Mouse (Mus musculus) kidney, embryonic 15.5 days (tissue): ENCODE measurements around the gene Rhob. TPM values are rescaled to one million over a fixed set of nuclear protein-coding genes. Genes with fewer than 3 reads are reported as not detected.

Experiments
- ATAC-seq: fragments of 200-750 bp; cut with Nextera tagmentation; replicated peaks from 2 replicates; pipeline ENCODE4 v1.8.0; 2017; ENCODE audit warnings: moderate TSS enrichment; ENCODE audit not compliant: low FRiP score
- H3K27ac ChIP-seq: fragments of 300-500 bp; sonication (generic); 2 replicates; pipeline ENCODE4 v1.5.1; 2015; ENCODE audit warnings: mild to moderate bottlenecking, inconsistent platforms
- H3K27me3 ChIP-seq: fragments of 300-500 bp; sonication (generic); 2 replicates; pipeline ENCODE4 v1.6.1; 2015; ENCODE audit warnings: inconsistent platforms
- H3K36me3 ChIP-seq: fragments of 300-500 bp; sonication (generic); 2 replicates; pipeline ENCODE4 v1.6.1; 2015; ENCODE audit warnings: inconsistent platforms
- H3K4me1 ChIP-seq: fragments of 300-500 bp; sonication (generic); 2 replicates; pipeline ENCODE4 v1.6.1; 2015; ENCODE audit warnings: inconsistent platforms
- H3K4me2 ChIP-seq: fragments of 300-500 bp; sonication (generic); 2 replicates; pipeline ENCODE4 v1.6.1; 2015; ENCODE audit warnings: moderate library complexity, mild to moderate bottlenecking, inconsistent platforms
- H3K4me3 ChIP-seq: fragments of 300-500 bp; sonication (generic); replicated peaks from 2 replicates; pipeline ENCODE4 v1.5.1; 2015; ENCODE audit warnings: mild to moderate bottlenecking, inconsistent platforms
- H3K9ac ChIP-seq: fragments of 300-500 bp; sonication (generic); 2 replicates; pipeline ENCODE4 v1.6.1; 2015; ENCODE audit warnings: mild to moderate bottlenecking, inconsistent platforms
- H3K9me3 ChIP-seq: fragments of 300-500 bp; sonication (generic); replicated peaks from 2 replicates; pipeline ENCODE4 v1.6.1; 2016; ENCODE audit warnings: inconsistent platforms
- WGBS: fragments of 180-500 bp; shearing (Covaris S2); methylation state at CpG from one replicate; pipeline ENCODE4 v1.1.7; 2015; ENCODE audit warnings: mixed read lengths; 5-methylcytosine and 5-hydroxymethylcytosine counted together
- polyA plus RNA-seq: library from polyadenylated mRNA; unstranded; fragments of >200 nt; fragmentation: Nextera tagmentation; extraction: Ambion mirVana; gene quantifications from 2 replicates; pipeline ENCODE4 v1.2.1, GENCODE M21; 2015

Gene Rhob
- polyA plus RNA-seq, 1 experiment from 2014 or later: 38.7 TPM

DNA sequence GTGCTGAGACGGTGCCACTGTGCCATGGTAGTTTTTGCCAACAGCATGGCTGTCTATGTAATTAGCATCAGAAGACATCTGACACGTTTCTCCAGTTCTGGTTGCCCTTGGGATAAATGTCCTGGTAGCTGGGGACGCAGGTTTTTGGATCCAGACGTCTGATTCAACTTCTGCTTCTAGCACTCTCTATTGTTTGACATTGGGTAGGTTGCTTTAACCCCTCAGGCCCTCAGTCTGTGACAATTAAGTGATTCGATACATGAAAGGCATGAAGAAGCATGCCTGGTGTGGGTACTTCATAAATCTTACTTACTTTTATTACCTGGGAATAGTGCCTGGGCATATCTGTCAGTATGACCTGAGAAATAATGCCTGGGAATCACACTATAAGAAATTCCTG, 24.3 kb upstream of the Rhob start:
- ATAC-seq: no peak
- H3K9me3 ChIP-seq: no peaks in the 10 kb centered on the region
- WGBS: 47% methylated on average over 5 of the region's 5 CpGs

DNA sequence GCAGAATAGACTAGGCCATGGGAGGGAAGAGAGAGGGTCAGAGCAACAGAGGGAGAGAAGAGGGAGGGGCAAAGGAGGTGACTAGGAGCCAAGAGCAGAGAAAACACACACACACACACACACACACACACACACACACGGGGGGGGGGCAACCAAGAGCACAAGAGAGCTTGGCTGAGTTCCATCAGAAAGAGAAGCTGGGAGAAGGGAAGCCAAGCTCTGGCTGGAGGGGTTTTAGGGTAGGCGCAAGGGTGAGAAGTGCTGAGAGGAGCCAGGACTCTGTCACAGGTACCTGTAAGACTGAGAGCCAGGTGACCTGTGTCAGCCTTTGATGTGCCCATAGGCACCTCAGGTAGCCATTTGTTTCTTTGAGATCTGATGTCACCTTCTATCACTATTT, 22.9 kb upstream of the Rhob start:
- 78% methylated on average over 2 of the region's 2 CpGs for whole genome bisulfite sequencing
- no peaks in the 10 kb centered on the region for H3K36me3 ChIP-seq

More for the DNA sequence above, 24.3 kb upstream of the Rhob start:
- Histone ChIP-seq H3K4me1 (peaks cover 11% of the 10 kb centered on the region; the same call in 1 of the 2 replicates), H3K27ac (no peak overlapping the region), H3K4me3 (no peak overlapping the region), H3K9ac (no peak overlapping the region), H3K27me3 (no peaks in the 10 kb centered on the region), H3K36me3 (no peaks in the 10 kb centered on the region), H3K4me2 (no peak overlapping the region)

DNA sequence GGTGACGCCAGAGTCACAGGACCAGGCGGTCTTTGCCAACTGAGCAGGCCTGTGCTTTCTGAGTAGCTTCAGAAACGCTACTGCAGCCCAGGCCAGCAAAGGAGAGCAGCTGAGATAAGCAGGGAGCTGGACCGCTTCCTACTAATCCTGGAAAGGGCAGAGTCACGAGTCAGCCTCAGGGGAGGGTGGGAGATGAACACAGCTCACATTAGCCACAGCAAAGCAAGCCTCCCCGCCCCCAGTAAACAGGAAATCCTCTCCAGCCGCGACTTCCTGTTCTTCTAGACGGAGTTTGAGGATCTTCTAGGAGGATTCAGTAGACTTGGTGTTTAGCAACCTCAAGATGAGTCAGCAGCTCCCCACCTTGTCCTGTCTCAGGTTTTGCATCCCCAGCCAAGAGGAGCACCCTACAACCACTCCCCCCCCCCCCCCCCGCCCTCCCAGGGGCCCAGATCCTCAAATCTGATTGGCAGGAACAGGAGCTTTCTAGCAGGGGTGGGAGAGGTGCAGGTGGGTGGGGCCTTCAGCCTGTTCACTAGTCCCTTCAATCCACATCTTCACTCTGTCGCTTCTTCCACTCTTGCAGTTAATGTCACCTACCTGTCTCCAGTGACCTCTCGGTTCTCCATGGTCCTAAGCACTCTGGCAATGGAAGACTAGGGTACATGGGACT, 21.7 kb upstream of the Rhob start:
- no peaks in the 10 kb centered on the region for H3K27me3 ChIP-seq
- ATAC-seq: peak; percentile 78

More for the DNA sequence above, 22.9 kb upstream of the Rhob start:
- no peak overlapping the region for H3K4me2 ChIP-seq
- no peak overlapping the region for H3K27ac ChIP-seq
- H3K9ac ChIP-seq: no peak overlapping the region
- H3K4me1 ChIP-seq: peaks cover 13% of the 10 kb centered on the region; the same call in 1 of the 2 replicates
- ATAC-seq: no peak
- no peak overlapping the region for H3K4me3 ChIP-seq
- H3K9me3 ChIP-seq: no peaks in the 10 kb centered on the region
- H3K27me3 ChIP-seq: no peaks in the 10 kb centered on the region

DNA sequence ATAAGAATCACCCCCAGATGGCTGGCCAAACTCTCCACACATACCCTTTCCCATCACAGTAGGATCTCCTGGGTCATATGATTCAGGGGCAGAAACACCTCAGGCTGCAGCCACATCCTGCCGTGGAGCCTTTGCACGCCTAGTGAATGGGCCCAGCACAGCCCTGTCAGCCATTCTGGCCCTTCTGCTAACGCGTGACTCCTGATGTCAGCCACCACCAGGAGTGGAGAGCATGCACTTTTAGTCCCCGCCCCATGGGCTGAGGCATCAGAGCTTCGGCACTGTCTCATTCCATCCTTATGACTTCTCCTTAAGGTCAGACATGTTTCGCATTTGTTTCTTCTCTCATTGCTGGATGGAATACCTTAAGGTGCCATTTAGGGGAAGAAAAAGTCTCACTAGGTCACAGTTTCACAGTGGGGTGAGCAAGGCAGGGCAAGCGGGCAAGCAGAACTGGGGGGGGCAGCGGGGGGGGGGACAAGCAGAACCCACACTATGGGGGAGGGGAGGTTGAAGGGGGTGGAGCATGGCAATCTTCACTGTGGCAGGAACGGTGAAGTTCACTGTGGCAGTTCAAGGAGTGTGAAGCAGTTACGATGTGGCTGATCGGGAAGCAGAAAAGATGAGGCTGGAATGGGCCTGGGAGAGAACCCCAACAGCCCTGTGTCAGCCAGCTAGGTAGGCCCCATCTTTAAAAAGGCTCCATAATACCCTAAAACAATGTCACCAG, 19.8 kb upstream of the Rhob start:
- H3K9ac ChIP-seq: no peak overlapping the region
- no peaks in the 10 kb centered on the region for H3K36me3 ChIP-seq
- no peaks in the 10 kb centered on the region for H3K9me3 ChIP-seq
- no peak overlapping the region for H3K4me2 ChIP-seq
- H3K27me3 ChIP-seq: no peaks in the 10 kb centered on the region
- no peak overlapping the region for H3K4me3 ChIP-seq
- ATAC-seq: no peak
- WGBS: 54% methylated on average over 12 of the region's 12 CpGs
- H3K4me1 ChIP-seq: peaks cover 13% of the 10 kb centered on the region; the same call in 1 of the 2 replicates
- H3K27ac ChIP-seq: no peak overlapping the region

More for the DNA sequence above, 21.7 kb upstream of the Rhob start:
- Histone ChIP-seq H3K36me3 (no peaks in the 10 kb centered on the region), H3K9ac (no peak overlapping the region), H3K27ac (0 out of 2 replicates have a peak overlapping the region, but pooled peaks have one; percentile 34), H3K9me3 (no peaks in the 10 kb centered on the region), H3K4me3 (no peak overlapping the region), H3K4me2 (0 out of 2 replicates have a peak overlapping the region, but pooled peaks have one; percentile 1), H3K4me1 (peaks cover 13% of the 10 kb centered on the region; the same call in 1 of the 2 replicates)
- WGBS: 57% methylated on average over 11 of the region's 12 CpGs

DNA sequence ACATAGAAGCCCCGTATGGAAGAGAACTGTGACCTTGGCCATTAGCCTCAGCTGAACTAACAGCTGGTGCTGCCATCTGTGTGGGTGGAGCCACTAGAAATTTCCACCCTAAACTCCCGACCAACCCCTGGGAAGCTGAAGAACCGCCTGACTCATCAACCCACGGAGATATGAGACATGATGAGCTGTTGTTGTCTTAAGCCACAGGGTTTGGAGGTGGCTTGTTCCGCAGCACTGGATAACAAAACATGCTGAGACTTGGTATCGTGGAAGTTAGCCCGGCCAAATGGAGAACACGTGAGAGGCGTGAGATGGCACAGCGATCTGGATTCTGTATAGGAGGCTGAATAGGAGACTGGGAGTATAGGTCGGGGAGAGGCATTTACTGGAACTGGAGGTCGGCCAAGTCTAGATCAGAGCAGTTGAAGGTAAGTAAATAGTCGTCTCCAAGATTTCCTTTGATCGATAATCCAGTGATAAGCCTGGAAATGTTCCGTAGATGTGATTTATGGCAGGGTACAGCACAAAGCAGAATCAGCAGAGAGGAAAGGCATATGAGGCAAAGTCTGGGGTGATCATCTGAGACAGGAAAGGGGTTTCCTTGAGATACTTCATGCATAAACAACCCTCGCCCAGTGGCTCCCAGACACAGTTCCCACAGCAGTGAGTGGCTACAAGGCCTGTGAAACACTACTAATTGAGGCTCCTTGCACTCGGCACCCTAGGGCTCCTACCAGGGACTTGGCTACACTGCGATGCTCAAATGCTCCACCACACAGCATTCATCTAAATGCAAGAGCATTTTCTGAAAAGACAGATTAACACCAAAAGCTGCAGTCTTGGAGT, 11.5 kb upstream of the Rhob start:
- H3K4me3 ChIP-seq: no peak overlapping the region
- 41% methylated on average over 18 of the region's 18 CpGs for WGBS
- H3K4me1 ChIP-seq: peaks cover 20% of the 10 kb centered on the region
- no peaks in the 10 kb centered on the region for H3K9me3 ChIP-seq
- no peaks in the 10 kb centered on the region for H3K36me3 ChIP-seq
- 0 out of 2 replicates have a peak overlapping the region, but pooled peaks have one; percentile 41 for H3K27ac ChIP-seq
- ATAC-seq: peak; percentile 71
- no peaks in the 10 kb centered on the region for H3K27me3 ChIP-seq
- H3K9ac ChIP-seq: no peak overlapping the region
- H3K4me2 ChIP-seq: peak overlapping the region; percentile 39

DNA sequence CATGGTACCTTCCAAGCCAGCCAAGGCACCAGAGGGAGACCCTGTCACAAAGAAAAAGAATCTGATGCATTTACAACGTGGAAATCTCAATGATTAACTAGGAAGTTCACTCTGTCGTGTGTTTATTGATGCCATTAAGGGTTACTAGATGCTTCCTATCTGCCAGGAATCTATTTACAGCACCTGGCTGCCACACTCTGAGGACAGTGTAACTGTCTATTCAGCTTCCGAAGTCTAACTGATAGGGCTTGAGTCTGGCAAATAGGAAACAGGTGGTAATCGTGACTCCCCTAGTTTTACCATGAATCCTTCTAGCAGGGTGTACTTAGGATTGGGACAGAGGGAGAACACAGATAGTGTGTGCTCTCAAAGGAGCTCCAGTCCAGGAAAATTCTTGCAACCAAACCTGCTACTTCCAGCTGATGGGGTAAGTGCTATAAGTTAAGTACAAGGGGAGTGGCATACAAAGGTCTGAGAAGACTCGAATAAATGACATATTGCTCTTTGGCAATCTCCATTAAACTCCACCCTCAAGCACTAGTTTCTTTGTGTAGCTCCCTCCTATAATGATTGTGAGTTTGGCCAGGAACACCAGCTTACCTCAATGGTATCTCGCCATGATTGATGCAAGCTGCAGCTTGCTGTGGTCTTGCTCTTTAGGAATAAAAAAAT, 10.6 kb upstream of the Rhob start:
- Histone ChIP-seq H3K9me3 (no peaks in the 10 kb centered on the region), H3K9ac (no peak overlapping the region), H3K4me1 (peaks cover 20% of the 10 kb centered on the region), H3K4me3 (no peak overlapping the region), H3K36me3 (no peaks in the 10 kb centered on the region), H3K27ac (0 out of 2 replicates have a peak overlapping the region, but pooled peaks have one; percentile 41), H3K27me3 (no peaks in the 10 kb centered on the region), H3K4me2 (peak overlapping the region; percentile 39; the same call in 1 of the 2 replicates)
- WGBS: 46% methylated on average over 6 of the region's 6 CpGs
- ATAC-seq: no peak; the same call in 1 of the 2 replicates

DNA sequence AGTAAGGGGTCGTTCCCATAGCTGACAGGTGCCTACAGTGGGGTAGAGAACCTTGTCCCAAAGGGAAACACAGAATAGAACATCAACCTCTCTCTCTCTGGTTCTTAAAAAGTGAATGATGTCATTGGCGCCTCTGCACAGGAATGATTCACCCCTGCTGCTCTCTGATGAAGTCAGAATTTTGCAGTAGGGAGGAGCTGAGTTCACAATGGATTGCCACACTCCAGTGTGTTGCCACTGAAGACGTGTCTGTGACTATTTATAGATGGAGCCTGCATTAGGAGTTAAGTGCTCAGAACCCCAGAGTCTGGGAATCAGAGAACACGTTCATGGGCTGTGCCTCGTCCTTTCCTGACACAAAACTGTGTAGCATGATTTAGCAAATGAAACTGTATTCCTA, 9.9 kb upstream of the Rhob start:
- Histone ChIP-seq H3K4me2 (no peak overlapping the region), H3K4me1 (peaks cover 20% of the 10 kb centered on the region), H3K27ac (no peak overlapping the region), H3K9me3 (no peaks in the 10 kb centered on the region), H3K4me3 (no peak overlapping the region), H3K27me3 (no peaks in the 10 kb centered on the region), H3K9ac (no peak overlapping the region), H3K36me3 (no peaks in the 10 kb centered on the region)
- no peak for ATAC-seq
- WGBS: 61% methylated on average over 5 of the region's 5 CpGs

DNA sequence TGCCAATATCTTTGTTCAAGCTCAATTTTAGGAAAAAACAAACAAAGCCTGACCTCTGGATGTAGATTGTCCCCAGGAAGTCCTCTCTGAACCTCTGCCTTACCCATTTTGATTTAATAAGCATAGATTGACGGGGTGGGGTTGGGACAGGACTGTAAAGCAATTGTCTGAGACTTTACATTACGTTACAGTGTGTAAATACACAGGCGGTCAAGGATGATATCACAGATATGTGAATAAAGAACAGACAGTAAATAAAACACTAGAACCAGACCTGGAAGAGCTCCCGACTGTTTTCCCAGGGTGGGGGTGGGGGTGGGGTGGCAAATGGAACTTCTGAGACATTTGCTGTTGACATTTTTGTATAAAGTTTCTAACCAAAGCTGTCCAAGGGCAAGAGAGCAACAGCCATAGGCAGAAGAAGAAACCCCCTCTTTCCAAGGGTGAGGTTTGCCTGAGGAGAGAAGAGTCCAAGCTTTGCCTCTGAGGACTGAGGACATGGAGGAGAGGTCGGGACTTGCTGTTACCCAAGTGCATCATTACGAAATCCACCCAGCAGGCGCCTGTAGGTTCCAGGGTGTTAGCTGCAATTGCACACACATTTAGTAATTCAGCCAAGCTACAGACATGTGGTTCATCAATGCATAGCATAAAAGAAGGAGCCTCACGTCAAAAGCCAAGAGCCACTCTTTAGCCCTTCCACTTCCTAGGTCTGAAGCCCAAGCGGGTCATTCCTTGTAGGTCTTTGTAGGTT, 7.3 kb upstream of the Rhob start:
- Histone ChIP-seq H3K9ac (no peak overlapping the region), H3K4me2 (no peak overlapping the region), H3K36me3 (no peaks in the 10 kb centered on the region), H3K4me3 (no peak overlapping the region), H3K9me3 (no peaks in the 10 kb centered on the region), H3K27me3 (no peaks in the 10 kb centered on the region), H3K4me1 (peaks cover 20% of the 10 kb centered on the region), H3K27ac (no peak overlapping the region)
- no peak for ATAC-seq
- WGBS: 69% methylated on average over 9 of the region's 9 CpGs

DNA sequence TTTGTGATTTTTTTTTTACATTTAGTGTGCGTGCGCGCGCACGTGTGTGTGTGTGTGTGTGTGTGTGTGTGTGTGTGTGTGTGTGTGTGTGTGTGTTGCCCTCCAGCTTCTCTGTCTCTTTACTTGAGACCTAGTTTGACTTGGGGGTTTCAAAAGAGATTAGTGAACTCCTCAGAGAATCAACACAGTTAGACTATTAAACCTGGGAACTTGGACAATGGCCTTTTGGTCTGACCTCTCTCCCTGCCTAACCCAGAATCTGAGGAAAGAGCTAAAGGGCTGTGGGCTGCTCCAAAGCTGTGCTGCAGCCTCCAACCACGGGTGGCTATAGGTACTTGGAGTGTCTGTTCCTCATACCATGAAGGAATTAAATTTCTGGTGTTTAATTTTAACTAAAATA, 4.3 kb upstream of the Rhob start:
- no peak overlapping the region for H3K9ac ChIP-seq
- H3K4me3 ChIP-seq: no peak overlapping the region
- no peak overlapping the region for H3K27ac ChIP-seq
- no peak for ATAC-seq
- peaks cover 14% of the 10 kb centered on the region for H3K4me1 ChIP-seq
- no peaks in the 10 kb centered on the region for H3K9me3 ChIP-seq
- WGBS: 85% methylated on average over 6 of the region's 6 CpGs
- no peaks in the 10 kb centered on the region for H3K36me3 ChIP-seq
- H3K27me3 ChIP-seq: no peaks in the 10 kb centered on the region
- H3K4me2 ChIP-seq: no peak overlapping the region

DNA sequence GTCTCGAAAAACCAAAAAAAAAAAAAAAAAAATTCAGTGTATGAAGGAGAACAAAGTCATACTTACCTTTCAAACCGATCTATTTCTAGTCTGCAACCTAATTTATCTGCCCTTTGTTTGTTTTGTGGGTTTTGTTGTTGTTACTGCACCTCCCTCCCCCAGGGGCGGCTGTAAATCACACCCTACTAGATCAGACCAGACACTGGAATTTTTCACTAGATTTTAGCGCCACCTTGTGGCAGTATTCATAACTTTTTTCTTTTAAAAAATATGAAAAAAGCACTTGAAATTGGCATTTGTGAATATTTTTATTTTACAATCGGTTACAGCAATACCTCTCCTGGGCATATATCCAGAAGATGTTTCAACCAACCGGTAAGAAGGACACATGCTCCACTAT, 2.7 kb upstream of the Rhob start:
- 11% methylated on average over 6 of the region's 6 CpGs for WGBS
- ATAC-seq: no peak
- Histone ChIP-seq H3K9ac (no peak overlapping the region), H3K9me3 (no peaks in the 10 kb centered on the region), H3K4me2 (no peak overlapping the region), H3K36me3 (no peaks in the 10 kb centered on the region), H3K27me3 (no peaks in the 10 kb centered on the region), H3K27ac (no peak overlapping the region), H3K4me3 (no peak overlapping the region), H3K4me1 (peaks cover 26% of the 10 kb centered on the region)
